Mouse (Mus musculus): Measurements from ENCODE around the gene Vwa2. TPM values are rescaled to one million over a fixed set of nuclear protein-coding genes. Genes with fewer than 3 reads are reported as not detected.

Gene Vwa2
- polyA plus RNA-seq, 1 experiment from 2014 or later = 1.6 TPM

DNA sequence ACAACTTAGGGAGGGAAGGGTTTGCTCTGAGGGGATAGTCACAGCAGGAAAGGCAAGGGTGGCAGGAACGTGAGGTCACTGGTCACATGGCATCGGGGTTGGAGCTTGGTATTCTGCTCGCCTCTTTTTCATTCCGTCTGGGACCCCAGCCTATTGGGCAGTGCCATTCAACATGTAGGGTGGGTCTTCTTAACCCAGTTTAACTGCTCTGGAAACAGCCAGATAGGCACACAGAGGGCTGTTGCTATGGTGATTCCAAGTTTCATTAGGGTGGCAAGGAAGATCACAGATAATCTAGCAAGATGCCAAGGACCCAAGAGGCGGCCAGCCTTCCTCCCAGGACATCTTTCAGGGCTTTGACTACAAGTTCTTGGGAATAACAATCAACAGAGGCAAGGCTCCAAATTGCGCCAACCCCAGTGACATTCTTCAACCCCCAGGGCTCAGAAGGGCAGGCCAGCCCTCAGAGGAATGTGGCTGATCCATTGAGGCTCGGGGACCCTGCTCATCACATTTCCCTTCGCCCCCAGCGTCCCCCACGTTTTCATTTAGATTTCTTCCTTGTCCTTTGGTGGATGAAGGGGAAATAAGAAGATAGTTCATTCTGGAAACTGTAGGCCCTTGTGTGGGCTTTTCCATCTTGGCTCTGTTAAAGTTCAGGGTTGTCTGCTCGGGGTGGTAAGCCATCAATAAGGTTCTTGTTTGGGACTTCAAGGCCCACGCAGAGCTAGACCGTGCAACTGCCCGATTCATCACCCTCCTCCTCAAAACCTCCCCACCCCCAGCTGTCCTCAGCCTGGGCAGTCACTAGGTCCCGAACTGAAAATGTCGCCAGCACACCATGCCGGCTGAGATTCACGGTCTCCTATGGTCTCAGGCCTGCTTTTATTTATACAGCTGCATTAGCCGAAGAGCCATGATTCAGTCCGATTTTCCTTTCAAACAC, 81.8 kb downstream of the Vwa2 start:
- Histone ChIP-seq H3K27ac (no peak overlapping the region), H3K4me1 (peaks cover 6% of the 10 kb centered on the region; the same call in 1 of the 2 replicates), H3K9ac (no peak overlapping the region), H3K9me3 (no peaks in the 10 kb centered on the region), H3K27me3 (no peaks in the 10 kb centered on the region), H3K4me2 (no peak overlapping the region), H3K36me3 (replicated peaks) (no peaks in the 10 kb centered on the region), H3K4me3 (replicated peaks) (no peak overlapping the region)
- WGBS = 84% methylated on average over 20 of the region's 20 CpGs
- ATAC-seq (ENCODE audit: low FRiP score) = no peak

DNA sequence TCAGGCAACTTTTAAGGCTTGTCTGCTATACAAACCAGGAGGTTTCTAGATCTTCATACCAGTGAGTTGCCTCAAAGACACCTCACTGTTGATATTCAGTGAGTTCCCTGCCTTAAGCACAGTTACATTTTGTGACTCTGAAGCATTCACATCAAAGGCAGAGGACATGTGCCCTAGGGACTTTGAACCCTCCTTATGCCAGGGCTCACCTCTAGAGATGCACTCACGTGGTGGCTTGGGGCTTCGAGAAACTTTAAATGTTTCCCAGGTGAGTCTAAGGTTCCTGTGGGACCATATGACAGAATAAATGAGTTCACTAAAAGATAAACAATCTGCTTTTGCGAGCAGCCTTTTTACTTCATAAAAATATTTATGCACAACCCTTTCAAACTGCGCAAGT, 84.0 kb downstream of the Vwa2 start:
- 86% methylated on average over 4 of the region's 4 CpGs for WGBS

DNA sequence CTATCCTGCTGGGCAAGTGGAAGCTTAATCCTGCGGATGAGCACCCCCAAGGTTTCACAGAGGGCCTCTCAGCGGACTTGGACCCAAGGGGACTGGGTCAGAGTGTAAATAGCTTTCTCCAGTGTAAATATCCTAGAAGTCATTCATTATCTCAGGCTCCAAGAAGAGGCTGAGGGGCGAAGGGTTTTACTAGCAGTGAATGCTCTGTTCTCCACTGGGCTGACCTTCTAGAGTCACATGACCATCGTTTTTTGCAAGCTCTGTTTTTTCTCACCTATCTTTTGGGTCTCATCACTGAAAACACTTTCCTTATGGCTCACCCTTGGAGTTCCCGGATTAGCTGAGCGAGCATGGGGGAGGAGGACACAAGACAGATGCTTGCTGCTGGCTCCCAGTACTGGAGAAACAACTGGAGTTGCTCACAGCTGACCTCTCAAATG, 84.6 kb downstream of the Vwa2 start:
- H3K4me1 ChIP-seq = peaks cover 6% of the 10 kb centered on the region; the same call in 1 of the 2 replicates
- no peak for ATAC-seq (ENCODE audit: low FRiP score)
- 72% methylated on average over 6 of the region's 6 CpGs for WGBS
- no peaks in the 10 kb centered on the region for H3K36me3 ChIP-seq (replicated peaks)
- no peak overlapping the region for H3K9ac ChIP-seq
- no peak overlapping the region for H3K27ac ChIP-seq
- H3K27me3 ChIP-seq = no peaks in the 10 kb centered on the region
- H3K4me2 ChIP-seq = no peak overlapping the region
- H3K4me3 ChIP-seq (replicated peaks) = no peak overlapping the region
- H3K9me3 ChIP-seq = no peaks in the 10 kb centered on the region

More for the DNA sequence above, 84.0 kb downstream of the Vwa2 start:
- no peak for ATAC-seq (ENCODE audit: low FRiP score)
- H3K27ac ChIP-seq = no peak overlapping the region
- peaks cover 6% of the 10 kb centered on the region; the same call in 1 of the 2 replicates for H3K4me1 ChIP-seq
- H3K9me3 ChIP-seq = no peaks in the 10 kb centered on the region
- H3K36me3 ChIP-seq (replicated peaks) = no peaks in the 10 kb centered on the region
- no peak overlapping the region for H3K4me3 ChIP-seq (replicated peaks)
- no peaks in the 10 kb centered on the region for H3K27me3 ChIP-seq
- H3K9ac ChIP-seq = no peak overlapping the region
- H3K4me2 ChIP-seq = no peak overlapping the region

DNA sequence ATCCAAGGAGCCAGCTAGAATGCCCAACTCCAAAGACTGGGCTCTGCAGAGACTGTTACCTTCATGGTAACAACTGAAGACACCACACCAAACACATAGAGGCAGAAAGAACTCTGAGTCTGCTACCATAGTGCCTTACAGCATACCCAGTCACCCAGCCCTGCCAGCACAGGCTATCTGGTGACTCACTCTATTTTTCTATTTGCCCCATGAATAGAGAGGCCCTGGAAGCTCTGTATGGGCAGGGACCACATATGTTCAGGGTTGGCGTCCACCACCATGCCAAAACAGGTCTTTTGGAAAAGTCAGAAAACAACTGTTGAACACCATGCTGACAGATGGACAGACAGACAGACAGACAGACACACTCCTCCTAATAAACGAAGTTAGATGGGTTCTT, 85.0 kb downstream of the Vwa2 start:
- Histone ChIP-seq H3K9me3 (no peaks in the 10 kb centered on the region), H3K27me3 (no peaks in the 10 kb centered on the region), H3K27ac (no peak overlapping the region), H3K4me2 (no peak overlapping the region), H3K4me3 (replicated peaks) (no peak overlapping the region), H3K36me3 (replicated peaks) (no peaks in the 10 kb centered on the region), H3K4me1 (peaks cover 6% of the 10 kb centered on the region; the same call in 1 of the 2 replicates), H3K9ac (no peak overlapping the region)
- WGBS = 83% methylated on average over 2 of the region's 2 CpGs
- no peak for ATAC-seq (ENCODE audit: low FRiP score)

DNA sequence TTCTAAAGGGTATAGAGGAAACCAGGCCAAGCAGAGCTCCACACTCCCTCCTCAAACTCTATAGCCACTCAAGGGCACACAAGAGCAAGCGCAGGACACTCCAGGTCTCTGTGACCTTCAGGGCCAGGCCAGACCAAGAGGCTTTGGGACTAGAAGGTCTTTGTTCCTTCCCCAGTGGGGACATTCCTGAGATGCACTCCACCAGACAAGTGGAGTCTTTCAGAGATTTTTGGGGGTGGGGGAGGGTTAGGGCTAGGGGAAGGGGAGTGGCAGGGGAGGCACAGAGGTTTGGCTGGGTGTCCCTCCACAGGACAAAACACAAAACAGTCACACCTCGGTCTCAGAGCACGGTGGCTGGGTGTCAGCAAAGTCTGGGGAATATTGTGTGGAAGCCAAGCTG, 85.6 kb downstream of the Vwa2 start:
- H3K27me3 ChIP-seq = no peaks in the 10 kb centered on the region
- no peaks in the 10 kb centered on the region for H3K36me3 ChIP-seq (replicated peaks)
- WGBS = 79% methylated on average over 3 of the region's 3 CpGs
- no peak for ATAC-seq (ENCODE audit: low FRiP score)
- H3K9me3 ChIP-seq = no peaks in the 10 kb centered on the region
- H3K4me2 ChIP-seq = no peak overlapping the region
- no peak overlapping the region for H3K4me3 ChIP-seq (replicated peaks)
- peaks cover 6% of the 10 kb centered on the region; the same call in 1 of the 2 replicates for H3K4me1 ChIP-seq
- no peak overlapping the region for H3K27ac ChIP-seq
- H3K9ac ChIP-seq = no peak overlapping the region

Other genes starting within 250 kb of the Vwa2 start
- 0.52 and 0.85 TPM in 2 replicates for gene Adrb1, start 152.1 kb upstream of the Vwa2 start, polyA plus RNA-seq (2016; fragmentation: Nextera tagmentation; extraction: Ambion mirVana)
- gene Ccdc186, start 52.1 kb upstream of the Vwa2 start, polyA plus RNA-seq (2016; fragmentation: Nextera tagmentation; extraction: Ambion mirVana) = 25.8 and 25.9 TPM in 2 replicates
- 0.27 and 0.32 TPM in 2 replicates for gene Tdrd1, start 48.0 kb upstream of the Vwa2 start, polyA plus RNA-seq (2016; fragmentation: Nextera tagmentation; extraction: Ambion mirVana)
- 2.7 and 3.2 TPM in 2 replicates for gene Afap1l2, start 134.0 kb downstream of the Vwa2 start, polyA plus RNA-seq (2016; fragmentation: Nextera tagmentation; extraction: Ambion mirVana)